Mouse (Mus musculus): ENCODE measurements at regions not wholly inside any gene's neighbourhood (a gene's known extent, or its start where the extent isn't known, plus 50 kb on each side); places are given as distances from the start of the nearest gene placed in this dataset.
A peak's percentile ranks its signal among the peaks of the same experiment; 100 is the strongest.
"Not testable (repeated sequence)": the region's sequence is repeated elsewhere in the genome, so short reads cannot be mapped to it uniquely, and the experiment has no call there.

DNA sequence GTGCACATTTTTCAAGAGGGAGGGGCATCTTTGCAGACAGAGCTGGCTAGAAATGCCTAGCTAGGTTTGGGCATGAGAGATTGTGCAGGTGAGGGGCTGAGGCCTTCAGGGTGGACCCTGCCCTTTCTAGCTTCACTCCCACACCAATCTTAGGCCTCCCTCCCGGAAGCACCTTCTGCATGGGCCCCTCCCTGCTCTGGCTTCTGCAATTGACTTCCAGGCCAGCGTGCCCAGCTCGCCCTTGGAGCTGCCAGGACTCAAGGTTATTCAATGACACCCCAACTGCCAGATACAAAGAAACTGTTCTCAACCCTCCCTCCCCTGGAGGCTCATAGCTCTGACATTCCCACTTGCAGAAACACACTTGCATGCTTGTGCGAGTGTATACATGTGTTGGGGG is 384.5 kb downstream of the Sox9 start:
- H3K4me1 ChIP-seq (replicated peaks; ENCODE audit: low read depth, low read length) = peaks cover 28% of the 10 kb centered on the region
- H3K27me3 ChIP-seq (ENCODE audit: insufficient read depth, low read length) = peaks cover 28% of the 10 kb centered on the region
- TF ChIP-seq CTCF (conservative IDR thresholded peaks at IDR 0.05; ENCODE audit: low read length) (no peak), POU5F1 (IDR thresholded peaks at IDR 0.05; ENCODE audit: borderline replicate concordance, low read length) (no peak), NANOG (IDR thresholded peaks at IDR 0.05; ENCODE audit: borderline replicate concordance, low read length) (no peak)
- H3K4me3 ChIP-seq (replicated peaks; ENCODE audit: low read length) = no peak overlapping the region
- H3K36me3 ChIP-seq (ENCODE audit: insufficient read depth, low read length) = no peaks in the 10 kb centered on the region
- H3K9me3 ChIP-seq (ENCODE audit: low read length) = no peaks in the 10 kb centered on the region

DNA sequence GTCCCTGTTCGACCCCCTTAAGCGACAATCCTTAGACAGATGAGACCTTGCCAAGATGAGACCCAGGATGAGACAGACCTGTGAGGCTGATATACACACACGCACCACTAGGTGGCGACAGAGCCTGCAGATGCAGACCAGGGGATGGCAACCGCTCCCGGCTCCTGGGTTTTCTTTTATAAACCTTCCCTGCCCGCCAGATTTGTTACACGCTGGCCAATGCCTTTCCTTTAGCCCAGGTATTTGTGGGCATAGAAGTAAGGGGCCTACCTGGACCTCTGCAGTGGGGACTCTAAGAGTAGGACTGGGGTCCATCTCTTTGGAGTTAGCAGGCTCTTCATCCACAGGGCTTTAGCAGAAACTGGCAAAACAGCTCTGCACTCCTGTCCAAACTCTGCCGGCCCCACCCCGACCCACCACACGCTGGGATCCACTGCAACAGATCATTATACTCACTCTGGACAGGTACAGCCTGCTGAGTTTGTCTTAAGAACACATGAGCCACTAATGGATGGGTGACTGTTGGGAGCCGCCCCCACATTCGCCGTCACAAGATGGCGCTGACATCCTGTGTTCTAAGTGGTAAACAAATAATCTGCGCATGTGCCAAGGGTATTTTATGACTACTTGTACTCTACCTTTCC is 390.6 kb downstream of the Sox9 start:
- Histone ChIP-seq H3K27me3 (ENCODE audit: insufficient read depth, low read length) (peaks cover 4% of the 10 kb centered on the region; the same call in 1 of the 2 replicates), H3K4me3 (replicated peaks; ENCODE audit: low read length) (peak overlapping the region; percentile 26; the same call in 1 of the 2 replicates), H3K4me1 (replicated peaks; ENCODE audit: low read depth, low read length) (peaks cover 8% of the 10 kb centered on the region), H3K9me3 (ENCODE audit: low read length) (peaks cover 5% of the 10 kb centered on the region; the same call in 1 of the 2 replicates), H3K36me3 (ENCODE audit: insufficient read depth, low read length) (no peaks in the 10 kb centered on the region)
- no peak for TF ChIP-seq POU5F1 (IDR thresholded peaks at IDR 0.05; ENCODE audit: borderline replicate concordance, low read length)
- TF ChIP-seq CTCF (conservative IDR thresholded peaks at IDR 0.05; ENCODE audit: low read length) = peak; percentile 68
- TF ChIP-seq NANOG (IDR thresholded peaks at IDR 0.05; ENCODE audit: borderline replicate concordance, low read length) = no peak

DNA sequence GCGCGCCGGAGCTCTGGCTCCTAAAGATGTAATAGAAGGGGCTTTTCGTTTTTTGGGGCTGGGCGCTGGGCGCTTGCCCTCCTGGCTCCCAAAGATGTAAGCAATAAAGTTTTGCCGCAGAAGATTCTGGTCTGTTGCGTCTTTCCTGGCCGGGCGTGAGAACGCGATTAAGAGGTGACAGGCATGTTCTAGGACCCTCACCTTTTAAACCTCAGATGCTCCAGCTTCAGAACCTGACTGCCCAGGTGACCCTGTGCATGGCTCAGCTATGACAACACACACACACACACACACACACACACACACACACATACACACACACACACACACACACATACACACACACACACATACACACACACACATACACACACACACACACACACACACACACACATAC is 391.3 kb downstream of the Sox9 start:
- not testable (repeated sequence) for H3K4me3 ChIP-seq (replicated peaks; ENCODE audit: low read length); H3K9me3 ChIP-seq (ENCODE audit: low read length); H3K36me3 ChIP-seq (ENCODE audit: insufficient read depth, low read length); H3K27me3 ChIP-seq (ENCODE audit: insufficient read depth, low read length); H3K4me1 ChIP-seq (replicated peaks; ENCODE audit: low read depth, low read length)

DNA sequence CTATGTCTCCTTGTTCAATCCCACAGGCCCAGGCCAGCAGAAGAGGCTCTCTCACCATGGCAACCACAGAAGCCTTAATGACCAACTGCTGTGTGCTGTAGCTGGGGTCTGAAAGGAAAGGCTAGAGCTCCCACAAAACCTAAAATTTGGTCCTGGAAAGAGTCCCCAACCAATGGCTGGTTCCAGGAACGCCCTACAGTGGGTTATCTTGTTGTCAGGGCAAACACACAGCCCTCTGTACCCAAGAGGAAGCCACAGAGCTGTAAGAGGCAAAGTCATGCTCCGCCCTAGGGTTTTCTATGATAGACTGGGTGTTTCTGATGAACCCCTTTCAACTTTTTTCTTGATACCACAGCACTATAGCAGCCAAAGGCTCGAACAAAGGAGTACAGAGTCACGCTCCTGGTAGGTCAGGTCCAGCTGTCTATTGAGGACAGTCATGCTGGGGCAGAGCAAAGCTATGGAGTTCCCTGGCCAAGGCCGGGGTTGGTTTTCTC is 392.0 kb downstream of the Sox9 start:
- 0 out of 2 replicates have a peak, but pooled peaks cover 5% of the 10 kb centered on the region for H3K27me3 ChIP-seq (ENCODE audit: insufficient read depth, low read length)
- TF ChIP-seq CTCF (conservative IDR thresholded peaks at IDR 0.05; ENCODE audit: low read length) = no peak
- no peak for TF ChIP-seq NANOG (IDR thresholded peaks at IDR 0.05; ENCODE audit: borderline replicate concordance, low read length)
- TF ChIP-seq POU5F1 (IDR thresholded peaks at IDR 0.05; ENCODE audit: borderline replicate concordance, low read length) = no peak
- peaks cover 5% of the 10 kb centered on the region; the same call in 1 of the 2 replicates for H3K9me3 ChIP-seq (ENCODE audit: low read length)
- H3K4me3 ChIP-seq (replicated peaks; ENCODE audit: low read length) = no peak overlapping the region
- H3K36me3 ChIP-seq (ENCODE audit: insufficient read depth, low read length) = no peaks in the 10 kb centered on the region
- H3K4me1 ChIP-seq (replicated peaks; ENCODE audit: low read depth, low read length) = peaks cover 7% of the 10 kb centered on the region

DNA sequence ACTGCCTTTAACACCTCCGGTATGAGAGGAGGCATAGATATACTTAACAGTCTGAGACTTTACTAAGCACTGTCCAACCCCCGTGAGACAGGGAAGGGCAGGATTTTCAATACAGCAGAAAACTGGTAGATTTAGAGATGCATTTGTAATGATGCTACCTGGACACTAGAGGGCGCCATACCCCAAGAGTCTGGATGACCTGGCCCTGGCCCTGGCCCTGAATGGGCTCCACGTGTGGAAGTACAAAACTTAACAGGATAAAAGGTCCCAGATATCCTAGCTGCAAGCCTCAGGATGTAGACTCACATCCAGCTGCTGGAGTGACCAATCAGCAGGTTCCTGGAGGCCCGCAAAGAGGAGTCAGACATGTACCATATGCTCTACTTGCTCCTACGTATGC is 393.3 kb downstream of the Sox9 start:
- Histone ChIP-seq H3K4me3 (replicated peaks; ENCODE audit: low read length) (no peak overlapping the region), H3K4me1 (replicated peaks; ENCODE audit: low read depth, low read length) (peaks cover 10% of the 10 kb centered on the region), H3K9me3 (ENCODE audit: low read length) (peaks cover 5% of the 10 kb centered on the region; the same call in 1 of the 2 replicates), H3K27me3 (ENCODE audit: insufficient read depth, low read length) (0 out of 2 replicates have a peak, but pooled peaks cover 9% of the 10 kb centered on the region), H3K36me3 (ENCODE audit: insufficient read depth, low read length) (no peaks in the 10 kb centered on the region)
- TF ChIP-seq NANOG (IDR thresholded peaks at IDR 0.05; ENCODE audit: borderline replicate concordance, low read length) (no peak), POU5F1 (IDR thresholded peaks at IDR 0.05; ENCODE audit: borderline replicate concordance, low read length) (no peak), CTCF (conservative IDR thresholded peaks at IDR 0.05; ENCODE audit: low read length) (peak; percentile 68)

DNA sequence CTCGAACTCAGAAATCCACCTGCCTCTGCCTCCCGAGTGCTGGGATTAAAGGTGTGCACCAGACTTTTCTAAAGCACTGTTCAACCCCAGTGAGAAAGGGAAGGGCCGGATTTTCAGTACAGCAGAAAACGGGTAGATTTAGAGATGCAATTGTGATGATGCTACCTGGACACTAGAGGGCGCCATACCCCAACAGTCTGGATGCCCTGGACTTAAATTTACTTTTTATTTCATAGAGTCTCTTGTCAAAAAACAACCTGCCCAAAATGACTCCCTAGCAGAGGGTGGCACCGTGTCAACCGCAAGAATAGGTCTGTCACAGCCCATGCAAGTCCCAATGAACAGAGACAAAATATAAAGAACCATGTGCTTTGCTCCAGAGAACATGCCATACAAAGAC is 394.2 kb downstream of the Sox9 start:
- no peak overlapping the region for H3K4me3 ChIP-seq (replicated peaks; ENCODE audit: low read length)
- H3K27me3 ChIP-seq (ENCODE audit: insufficient read depth, low read length) = peaks cover 11% of the 10 kb centered on the region; the same call in 1 of the 2 replicates
- no peaks in the 10 kb centered on the region for H3K36me3 ChIP-seq (ENCODE audit: insufficient read depth, low read length)
- H3K4me1 ChIP-seq (replicated peaks; ENCODE audit: low read depth, low read length) = peaks cover 10% of the 10 kb centered on the region
- TF ChIP-seq NANOG (IDR thresholded peaks at IDR 0.05; ENCODE audit: borderline replicate concordance, low read length) (no peak), CTCF (conservative IDR thresholded peaks at IDR 0.05; ENCODE audit: low read length) (peak; percentile 70)
- H3K9me3 ChIP-seq (ENCODE audit: low read length) = peaks cover 5% of the 10 kb centered on the region; the same call in 1 of the 2 replicates

DNA sequence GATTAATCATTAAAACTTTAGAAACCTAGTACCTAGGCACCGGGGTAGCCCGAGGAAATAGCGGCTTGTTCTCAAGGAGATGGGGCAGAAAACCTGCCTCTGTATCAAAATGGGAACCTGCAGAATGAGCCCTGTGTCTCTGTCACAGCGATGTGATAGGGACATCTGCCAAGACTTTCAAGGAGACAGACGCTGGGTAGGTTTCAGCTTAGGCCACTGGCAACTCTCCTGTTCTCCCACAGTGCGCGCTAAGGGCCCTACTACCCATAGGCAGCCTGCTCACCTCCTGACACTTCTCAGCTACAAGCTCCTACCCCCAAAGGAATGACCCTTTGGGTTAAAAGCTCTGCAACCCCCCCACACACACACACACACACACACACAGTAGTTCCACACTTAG is 396.4 kb downstream of the Sox9 start:
- TF ChIP-seq NANOG (IDR thresholded peaks at IDR 0.05; ENCODE audit: borderline replicate concordance, low read length) (no peak), POU5F1 (IDR thresholded peaks at IDR 0.05; ENCODE audit: borderline replicate concordance, low read length) (no peak), CTCF (conservative IDR thresholded peaks at IDR 0.05; ENCODE audit: low read length) (no peak)
- no peaks in the 10 kb centered on the region for H3K36me3 ChIP-seq (ENCODE audit: insufficient read depth, low read length)
- no peaks in the 10 kb centered on the region for H3K9me3 ChIP-seq (ENCODE audit: low read length)
- H3K4me1 ChIP-seq (replicated peaks; ENCODE audit: low read depth, low read length) = peaks cover 10% of the 10 kb centered on the region
- H3K4me3 ChIP-seq (replicated peaks; ENCODE audit: low read length) = no peak overlapping the region
- H3K27me3 ChIP-seq (ENCODE audit: insufficient read depth, low read length) = peaks cover 11% of the 10 kb centered on the region

DNA sequence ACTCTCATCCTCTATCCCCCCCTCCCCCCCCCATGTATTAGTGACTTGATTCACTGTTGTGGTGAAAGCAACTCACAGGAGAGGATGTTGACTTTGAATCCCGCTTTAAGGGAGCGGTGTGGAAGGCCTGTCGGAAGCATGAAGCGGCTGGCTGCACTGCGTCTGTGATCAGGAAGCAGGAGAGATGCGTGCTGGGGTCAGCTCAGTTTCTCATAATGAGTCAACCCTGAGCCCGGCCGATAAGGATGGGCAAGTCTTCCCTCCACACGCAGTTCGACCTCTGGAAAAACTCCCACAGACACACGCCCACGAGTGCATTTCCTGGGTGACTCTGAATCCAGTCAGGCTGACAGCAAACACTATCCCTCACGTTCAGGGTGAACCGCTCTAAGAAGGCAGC is 398.0 kb downstream of the Sox9 start:
- H3K9me3 ChIP-seq (ENCODE audit: low read length) = no peaks in the 10 kb centered on the region
- TF ChIP-seq POU5F1 (IDR thresholded peaks at IDR 0.05; ENCODE audit: borderline replicate concordance, low read length) (no peak), CTCF (conservative IDR thresholded peaks at IDR 0.05; ENCODE audit: low read length) (no peak), NANOG (IDR thresholded peaks at IDR 0.05; ENCODE audit: borderline replicate concordance, low read length) (no peak)
- H3K4me1 ChIP-seq (replicated peaks; ENCODE audit: low read depth, low read length) = peaks cover 19% of the 10 kb centered on the region; the same call in 1 of the 2 replicates
- no peaks in the 10 kb centered on the region for H3K36me3 ChIP-seq (ENCODE audit: insufficient read depth, low read length)
- H3K27me3 ChIP-seq (ENCODE audit: insufficient read depth, low read length) = peaks cover 14% of the 10 kb centered on the region
- no peak overlapping the region for H3K4me3 ChIP-seq (replicated peaks; ENCODE audit: low read length)
